Mouse (Mus musculus): ENCODE data around the gene Cacna1d. TPM values are rescaled to one million over a fixed set of nuclear protein-coding genes. Genes with fewer than 3 reads are reported as not detected.
A peak's percentile ranks its signal among the peaks of the same experiment; 100 is the strongest.

The Cacna1d gene
- polyA plus RNA-seq, 1 experiment, result 3.2 TPM

DNA sequence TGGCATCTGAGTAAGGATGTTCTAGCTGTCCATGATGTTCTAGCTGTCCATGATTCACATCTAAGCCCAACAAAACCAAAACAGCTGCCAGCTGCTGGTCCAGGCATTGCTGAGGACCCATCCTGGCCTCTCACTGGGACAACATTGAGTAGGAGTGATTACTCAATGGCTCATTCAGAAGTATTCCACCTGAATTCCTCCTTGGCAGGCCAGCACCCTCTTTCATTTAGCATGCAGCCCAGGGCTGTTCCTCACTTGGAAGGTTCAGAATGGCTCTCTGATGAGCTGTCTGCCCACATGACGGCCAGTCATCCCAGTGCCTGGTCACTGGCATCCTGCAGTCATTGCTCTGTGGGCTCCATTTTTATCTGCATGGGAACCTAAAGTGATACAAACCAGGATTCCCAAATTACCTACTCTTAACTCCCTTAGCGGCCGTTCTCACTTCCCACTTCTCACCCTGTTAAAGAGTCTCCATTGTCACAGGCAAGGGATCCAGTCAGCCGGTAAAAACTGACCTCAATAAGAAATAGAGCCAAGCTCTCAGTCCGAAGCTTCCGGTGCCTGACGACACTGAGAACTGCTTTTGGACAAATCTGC, 250.2 kb downstream of the Cacna1d start:
- no peak overlapping the region for H3K27ac ChIP-seq (ENCODE audit: insufficient read depth, low read length)
- 94% methylated on average over 7 of the region's 7 CpGs for WGBS

DNA sequence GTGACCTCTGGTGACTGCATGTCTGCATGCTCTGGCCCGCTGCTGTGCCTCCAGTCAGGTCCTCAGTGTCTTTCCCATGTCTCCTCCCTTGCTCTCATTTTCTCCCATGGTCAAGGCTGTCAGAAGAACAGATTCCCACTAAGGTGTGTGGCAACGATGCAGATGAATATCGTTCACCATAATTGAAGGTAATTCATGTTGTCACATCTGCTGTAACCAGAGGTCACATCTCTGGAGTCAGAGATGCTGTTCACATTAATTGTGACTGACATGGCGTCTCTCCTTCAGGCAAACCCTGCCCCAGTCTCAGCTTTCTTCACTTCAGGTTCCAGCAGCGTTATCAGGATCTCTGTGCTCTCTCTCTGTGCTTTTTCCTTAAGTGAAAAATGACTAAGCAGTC, 252.4 kb downstream of the Cacna1d start:
- Histone ChIP-seq H3K27me3 (ENCODE audit: control insufficient read depth, insufficient read depth, low read length) (no peaks in the 10 kb centered on the region), H3K27ac (ENCODE audit: insufficient read depth, low read length) (no peak overlapping the region), H3K36me3 (ENCODE audit: control insufficient read depth, insufficient read depth, low read length) (no peaks in the 10 kb centered on the region), H3K4me3 (ENCODE audit: extremely low read depth, insufficient read depth, insufficient read length) (no peak overlapping the region), H3K4me1 (ENCODE audit: control insufficient read depth, insufficient read depth, insufficient read length) (no peaks in the 10 kb centered on the region)
- TF ChIP-seq POLR2A (IDR thresholded peaks at IDR 0.05; ENCODE audit: low read depth, low read length), result no peak
- no peak for TF ChIP-seq CTCF (IDR thresholded peaks at IDR 0.05; ENCODE audit: extremely low read depth, insufficient read depth, insufficient read length, insufficient replicate concordance)
- DNase-seq (ENCODE audit: low read depth in 1 of 2, low spot score in 2 of 2), result no peak
- WGBS, result 83% methylated on average over 5 of the region's 5 CpGs

More for the DNA sequence above, 250.2 kb downstream of the Cacna1d start:
- H3K4me1 ChIP-seq (ENCODE audit: control insufficient read depth, insufficient read depth, insufficient read length), result no peaks in the 10 kb centered on the region
- no peak for DNase-seq (ENCODE audit: low read depth in 1 of 2, low spot score in 2 of 2)
- H3K36me3 ChIP-seq (ENCODE audit: control insufficient read depth, insufficient read depth, low read length), result no peaks in the 10 kb centered on the region
- no peak for TF ChIP-seq POLR2A (IDR thresholded peaks at IDR 0.05; ENCODE audit: low read depth, low read length)
- no peak for TF ChIP-seq CTCF (IDR thresholded peaks at IDR 0.05; ENCODE audit: extremely low read depth, insufficient read depth, insufficient read length, insufficient replicate concordance)
- no peaks in the 10 kb centered on the region for H3K27me3 ChIP-seq (ENCODE audit: control insufficient read depth, insufficient read depth, low read length)
- H3K4me3 ChIP-seq (ENCODE audit: extremely low read depth, insufficient read depth, insufficient read length), result no peak overlapping the region

DNA sequence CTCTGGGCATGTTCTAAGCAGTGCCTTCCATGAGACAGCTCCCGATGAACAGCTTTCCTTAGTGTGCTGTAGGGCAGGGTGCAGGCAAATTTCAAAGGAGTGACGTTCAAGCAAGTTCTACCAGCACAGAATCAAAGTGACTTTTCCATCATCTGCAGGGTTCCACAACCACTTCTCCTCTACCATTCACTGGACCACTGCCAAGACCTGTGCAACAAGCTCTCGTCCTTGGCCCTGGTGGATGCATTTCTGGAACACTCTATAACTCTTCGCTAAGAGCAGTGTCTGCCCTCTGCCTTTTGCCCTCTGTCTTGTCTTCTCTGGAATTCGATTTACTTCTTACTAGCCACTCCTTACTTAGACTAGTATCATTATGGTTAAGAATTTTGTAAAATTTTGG, 266.1 kb downstream of the Cacna1d start:
- H3K27ac ChIP-seq (ENCODE audit: insufficient read depth, low read length), result no peak overlapping the region
- no peaks in the 10 kb centered on the region for H3K4me1 ChIP-seq (ENCODE audit: control insufficient read depth, insufficient read depth, insufficient read length)
- WGBS, result 80% methylated on average over 5 of the region's 5 CpGs
- H3K36me3 ChIP-seq (ENCODE audit: control insufficient read depth, insufficient read depth, low read length), result no peaks in the 10 kb centered on the region
- no peak overlapping the region for H3K4me3 ChIP-seq (ENCODE audit: extremely low read depth, insufficient read depth, insufficient read length)
- no peaks in the 10 kb centered on the region for H3K27me3 ChIP-seq (ENCODE audit: control insufficient read depth, insufficient read depth, low read length)
- TF ChIP-seq POLR2A (IDR thresholded peaks at IDR 0.05; ENCODE audit: low read depth, low read length) (no peak), CTCF (IDR thresholded peaks at IDR 0.05; ENCODE audit: extremely low read depth, insufficient read depth, insufficient read length, insufficient replicate concordance) (no peak)
- no peak for DNase-seq (ENCODE audit: low read depth in 1 of 2, low spot score in 2 of 2)

DNA sequence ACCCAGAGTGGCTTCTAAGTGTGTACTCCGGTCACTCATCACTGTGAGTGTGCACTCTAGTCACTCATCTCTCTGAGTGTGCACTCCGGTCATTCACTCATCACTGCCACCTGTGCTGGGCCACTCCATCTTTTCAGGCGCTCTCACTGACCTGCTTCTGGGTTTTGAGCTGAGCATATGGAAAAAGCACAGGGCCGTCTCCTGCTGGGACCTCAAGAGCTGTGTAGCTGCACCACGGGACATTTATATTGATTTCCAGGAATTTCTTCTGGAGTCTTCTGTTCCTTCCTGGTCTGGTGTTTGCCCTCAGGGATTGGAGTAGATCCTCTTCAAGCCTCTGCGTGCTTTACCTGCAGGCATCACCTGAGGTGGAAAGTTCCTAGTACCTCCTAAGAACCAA, 269.2 kb downstream of the Cacna1d start:
- no peak for TF ChIP-seq CTCF (IDR thresholded peaks at IDR 0.05; ENCODE audit: extremely low read depth, insufficient read depth, insufficient read length, insufficient replicate concordance)
- no peak for TF ChIP-seq POLR2A (IDR thresholded peaks at IDR 0.05; ENCODE audit: low read depth, low read length)
- Histone ChIP-seq H3K27me3 (ENCODE audit: control insufficient read depth, insufficient read depth, low read length) (no peaks in the 10 kb centered on the region), H3K4me3 (ENCODE audit: extremely low read depth, insufficient read depth, insufficient read length) (no peak overlapping the region), H3K27ac (ENCODE audit: insufficient read depth, low read length) (no peak overlapping the region), H3K36me3 (ENCODE audit: control insufficient read depth, insufficient read depth, low read length) (no peaks in the 10 kb centered on the region), H3K4me1 (ENCODE audit: control insufficient read depth, insufficient read depth, insufficient read length) (peaks cover under 1% of the 10 kb centered on the region; the same call in 1 of the 2 replicates)
- DNase-seq (ENCODE audit: low read depth in 1 of 2, low spot score in 2 of 2), result no peak
- 88% methylated on average over 6 of the region's 6 CpGs for WGBS

DNA sequence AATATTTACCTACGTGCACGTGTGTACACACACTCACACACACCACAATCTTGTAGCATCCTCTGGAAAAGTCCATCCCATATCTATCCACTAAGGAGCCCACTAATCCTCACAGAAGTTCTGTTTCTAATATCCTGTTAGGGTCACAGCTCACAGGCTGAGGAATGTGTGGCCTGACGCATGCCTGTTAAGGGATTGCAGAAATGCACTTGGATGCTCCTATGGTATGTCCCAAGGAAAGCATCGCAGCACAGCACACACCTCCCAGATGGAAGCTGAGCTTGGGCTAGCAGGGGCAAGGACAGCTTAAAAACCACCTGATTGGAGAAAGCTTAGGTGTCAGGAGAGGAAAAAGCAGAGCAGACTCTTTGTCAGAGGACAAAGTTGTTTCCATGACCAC, 271.4 kb downstream of the Cacna1d start:
- TF ChIP-seq POLR2A (IDR thresholded peaks at IDR 0.05; ENCODE audit: low read depth, low read length) (no peak), CTCF (IDR thresholded peaks at IDR 0.05; ENCODE audit: extremely low read depth, insufficient read depth, insufficient read length, insufficient replicate concordance) (no peak)
- H3K27me3 ChIP-seq (ENCODE audit: control insufficient read depth, insufficient read depth, low read length), result no peaks in the 10 kb centered on the region
- H3K36me3 ChIP-seq (ENCODE audit: control insufficient read depth, insufficient read depth, low read length), result no peaks in the 10 kb centered on the region
- 89% methylated on average over 4 of the region's 4 CpGs for WGBS
- H3K27ac ChIP-seq (ENCODE audit: insufficient read depth, low read length), result no peak overlapping the region
- H3K4me3 ChIP-seq (ENCODE audit: extremely low read depth, insufficient read depth, insufficient read length), result no peak overlapping the region
- DNase-seq (ENCODE audit: low read depth in 1 of 2, low spot score in 2 of 2), result no peak
- peaks cover 2% of the 10 kb centered on the region; the same call in 1 of the 2 replicates for H3K4me1 ChIP-seq (ENCODE audit: control insufficient read depth, insufficient read depth, insufficient read length)

DNA sequence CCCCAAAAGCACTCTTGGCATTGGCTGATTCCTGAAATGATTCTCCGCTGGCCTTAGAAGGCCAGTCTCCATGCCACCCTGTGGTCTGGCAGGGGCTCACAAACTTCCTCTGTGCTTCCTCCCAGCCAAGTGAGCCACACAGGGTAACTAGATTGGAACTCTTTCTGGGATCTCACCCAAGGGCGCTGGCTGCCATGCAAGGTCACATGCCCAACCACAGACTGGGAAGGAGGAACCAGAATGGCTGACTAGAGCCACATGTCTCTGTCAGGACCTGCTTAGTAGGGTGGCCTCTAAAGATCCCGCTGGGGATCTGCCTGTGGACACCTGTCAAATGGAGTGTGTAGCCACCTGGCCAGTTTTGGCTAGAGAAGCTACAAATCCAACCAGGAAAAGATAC, 273.1 kb downstream of the Cacna1d start:
- no peak for DNase-seq (ENCODE audit: low read depth in 1 of 2, low spot score in 2 of 2)
- TF ChIP-seq CTCF (IDR thresholded peaks at IDR 0.05; ENCODE audit: extremely low read depth, insufficient read depth, insufficient read length, insufficient replicate concordance) (no peak), POLR2A (IDR thresholded peaks at IDR 0.05; ENCODE audit: low read depth, low read length) (no peak)
- 68% methylated on average over 3 of the region's 3 CpGs for WGBS
- Histone ChIP-seq H3K4me1 (ENCODE audit: control insufficient read depth, insufficient read depth, insufficient read length) (peaks cover 2% of the 10 kb centered on the region; the same call in 1 of the 2 replicates), H3K27me3 (ENCODE audit: control insufficient read depth, insufficient read depth, low read length) (no peaks in the 10 kb centered on the region), H3K36me3 (ENCODE audit: control insufficient read depth, insufficient read depth, low read length) (no peaks in the 10 kb centered on the region), H3K27ac (ENCODE audit: insufficient read depth, low read length) (no peak overlapping the region), H3K4me3 (ENCODE audit: extremely low read depth, insufficient read depth, insufficient read length) (no peak overlapping the region)

DNA sequence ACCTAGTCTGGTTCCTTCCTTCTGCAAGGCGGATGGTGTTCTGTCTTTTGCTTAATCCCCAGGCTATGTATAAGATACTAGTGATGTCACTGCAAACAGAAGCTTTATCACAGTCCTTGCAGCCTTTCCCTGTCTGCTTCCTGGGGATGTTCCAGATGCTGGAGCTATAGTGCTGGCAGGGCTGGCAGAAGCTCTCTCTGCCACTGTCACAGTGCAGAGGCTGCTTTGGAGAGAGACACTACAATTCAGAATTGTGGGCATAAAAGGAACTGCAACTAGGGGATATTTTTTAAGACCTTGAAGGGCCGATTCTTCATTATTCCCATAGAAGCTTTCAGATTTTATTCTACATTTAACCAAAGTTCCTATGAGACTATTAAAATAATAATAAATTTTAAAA, 274.1 kb downstream of the Cacna1d start:
- TF ChIP-seq CTCF (IDR thresholded peaks at IDR 0.05; ENCODE audit: extremely low read depth, insufficient read depth, insufficient read length, insufficient replicate concordance), result no peak
- no peak for TF ChIP-seq POLR2A (IDR thresholded peaks at IDR 0.05; ENCODE audit: low read depth, low read length)
- Histone ChIP-seq H3K4me1 (ENCODE audit: control insufficient read depth, insufficient read depth, insufficient read length) (peaks cover 2% of the 10 kb centered on the region; the same call in 1 of the 2 replicates), H3K4me3 (ENCODE audit: extremely low read depth, insufficient read depth, insufficient read length) (no peak overlapping the region), H3K36me3 (ENCODE audit: control insufficient read depth, insufficient read depth, low read length) (no peaks in the 10 kb centered on the region), H3K27ac (ENCODE audit: insufficient read depth, low read length) (peak overlapping the region; percentile 45; the same call in 1 of the 2 replicates), H3K27me3 (ENCODE audit: control insufficient read depth, insufficient read depth, low read length) (no peaks in the 10 kb centered on the region)
- 69% methylated on average over 2 of the region's 2 CpGs for WGBS
- DNase-seq (ENCODE audit: low read depth in 1 of 2, low spot score in 2 of 2), result no peak
